Mouse (Mus musculus) lung, postnatal 25 days (tissue): ENCODE results near the gene Mtx2.

Experiments
- DNase-seq: peaks from one replicate; pipeline ENCODE4 v3.0.0; 2022; ENCODE audit warnings: low spot score

Gene Mtx2

DNA sequence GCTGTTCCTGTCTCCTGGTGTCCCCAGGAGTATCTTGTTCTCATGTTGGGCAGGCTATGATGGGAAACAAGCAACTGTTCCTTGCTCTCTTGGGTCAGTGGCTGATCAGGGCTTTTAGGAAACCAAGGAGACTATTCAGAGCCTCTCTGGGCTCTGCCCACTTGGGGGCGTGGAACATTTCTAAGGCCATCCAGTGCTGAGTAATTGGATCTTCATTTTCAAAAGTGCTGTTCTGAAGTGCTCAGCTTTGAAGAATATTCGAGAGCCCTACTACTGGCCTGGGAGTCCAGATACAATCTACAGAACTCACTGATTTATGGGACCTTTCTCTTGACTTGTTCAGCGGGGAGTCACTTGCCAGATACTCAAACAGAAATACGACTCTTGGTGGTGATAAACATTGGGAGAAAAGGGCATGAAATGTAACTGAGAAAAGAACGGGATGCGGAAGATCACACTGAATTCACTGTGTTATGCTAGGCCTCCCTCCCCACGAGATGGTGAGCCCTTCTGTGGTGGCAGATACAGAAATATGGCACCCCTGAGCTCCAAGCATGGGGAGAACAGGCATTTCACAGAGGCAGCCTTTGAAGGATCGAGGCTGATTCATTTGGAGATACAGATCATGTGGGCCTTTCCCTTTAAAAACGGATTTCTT is 92.4 kb downstream of the Mtx2 start:
- no peak for DNase-seq

DNA sequence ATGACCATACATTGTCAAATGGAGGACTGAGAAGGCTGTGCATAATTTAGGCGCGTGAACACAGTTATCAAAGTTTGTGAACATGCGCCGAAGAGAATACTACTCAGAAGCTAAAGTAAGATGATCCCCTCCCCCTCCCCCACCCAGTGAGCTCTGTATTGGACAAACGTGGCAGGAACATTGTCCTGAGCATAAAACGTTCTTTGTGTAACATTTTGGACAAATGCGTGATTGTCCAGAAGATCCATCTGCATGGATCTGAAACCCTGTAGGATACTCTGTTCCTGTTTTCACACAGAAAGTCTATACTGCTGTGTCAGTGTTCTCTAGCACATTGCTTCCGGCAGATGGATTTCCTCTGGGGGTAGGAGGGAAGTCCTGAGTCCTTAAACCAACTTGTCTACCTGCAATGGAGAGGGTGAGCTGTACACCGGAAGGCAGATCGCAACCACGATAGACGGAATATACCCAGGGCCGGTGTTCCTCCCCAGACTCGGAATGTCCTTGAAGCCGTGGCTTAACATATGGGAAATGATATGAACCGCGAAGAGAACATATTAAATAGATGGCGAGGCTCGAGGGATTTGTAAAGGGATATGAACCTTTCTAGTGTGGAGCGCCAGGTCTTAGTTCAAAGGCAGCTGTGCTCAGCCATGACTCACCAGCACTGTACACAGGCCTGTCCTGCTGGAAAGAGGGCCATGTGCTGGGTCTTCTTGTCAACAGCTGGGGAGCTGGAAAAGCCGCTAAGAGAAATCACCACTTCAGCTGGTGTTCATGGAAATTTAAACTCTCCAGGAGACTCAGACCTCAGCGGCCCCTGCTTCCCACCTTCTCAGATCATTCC is 100.6 kb downstream of the Mtx2 start:
- no peak for DNase-seq
